Mouse (Mus musculus) stomach, embryonic 16.5 days (tissue): ENCODE measurements around the gene D8Ertd738e. TPM values are rescaled to one million over a fixed set of nuclear protein-coding genes. Genes with fewer than 3 reads are reported as not detected.

ENCODE experiments used
- ATAC-seq: fragments of 200-750 bp; cut with Nextera tagmentation; 2 replicates; pipeline ENCODE4 v1.8.0; 2017; ENCODE audit warnings: moderate number of reproducible peaks, moderate TSS enrichment; ENCODE audit not compliant: insufficient read depth, low FRiP score
- H3K27ac ChIP-seq: fragments of 300-500 bp; sonication (generic); 2 replicates; pipeline ENCODE4 v1.5.1; 2014; ENCODE audit warnings: low read length
- H3K27me3 ChIP-seq: fragments of 300-500 bp; sonication (generic); 2 replicates; pipeline ENCODE4 v1.6.1; 2014; ENCODE audit warnings: low read length, control low read depth, mixed read lengths; ENCODE audit not compliant: control insufficient read depth, insufficient read depth
- H3K36me3 ChIP-seq: fragments of 300-500 bp; sonication (generic); 2 replicates; pipeline ENCODE4 v1.6.1; 2014; ENCODE audit warnings: low read length; ENCODE audit not compliant: control insufficient read depth, insufficient read depth
- H3K4me1 ChIP-seq: fragments of 300-500 bp; sonication (generic); 2 replicates; pipeline ENCODE4 v1.6.1; 2014; ENCODE audit warnings: low read length, control low read depth, mixed read lengths; ENCODE audit not compliant: control insufficient read depth, insufficient read depth
- H3K4me2 ChIP-seq: fragments of 300-500 bp; sonication (generic); 2 replicates; pipeline ENCODE4 v1.6.1; 2014; ENCODE audit warnings: low read depth, low read length, mixed read lengths
- H3K4me3 ChIP-seq: fragments of 300-500 bp; sonication (generic); replicated peaks from 2 replicates; pipeline ENCODE4 v1.5.1; 2014; ENCODE audit warnings: mild to moderate bottlenecking, low read length
- H3K9ac ChIP-seq: fragments of 300-500 bp; sonication (generic); 2 replicates; pipeline ENCODE4 v1.6.1; 2014; ENCODE audit warnings: low read length
- H3K9me3 ChIP-seq: fragments of 300-500 bp; sonication (generic); replicated peaks from 2 replicates; pipeline ENCODE4 v1.6.1; 2016; ENCODE audit warnings: low read length, control low read depth; ENCODE audit not compliant: control insufficient read depth
- WGBS: fragments of 180-500 bp; shearing (Covaris S2); extraction: QIAGEN DNeasy Blood & Tissue Kit; methylation state at CpG from one replicate; pipeline ENCODE4 v1.1.7; 2014; 5-methylcytosine and 5-hydroxymethylcytosine counted together
- polyA plus RNA-seq: library from polyadenylated mRNA; unstranded; fragments of >200 nt; fragmentation: Nextera tagmentation; extraction: Ambion mirVana; gene quantifications from 2 replicates; pipeline ENCODE4 v1.2.1, GENCODE M21; 2015

Gene D8Ertd738e
- polyA plus RNA-seq, 1 experiment from 2014 or later = 289 TPM

DNA sequence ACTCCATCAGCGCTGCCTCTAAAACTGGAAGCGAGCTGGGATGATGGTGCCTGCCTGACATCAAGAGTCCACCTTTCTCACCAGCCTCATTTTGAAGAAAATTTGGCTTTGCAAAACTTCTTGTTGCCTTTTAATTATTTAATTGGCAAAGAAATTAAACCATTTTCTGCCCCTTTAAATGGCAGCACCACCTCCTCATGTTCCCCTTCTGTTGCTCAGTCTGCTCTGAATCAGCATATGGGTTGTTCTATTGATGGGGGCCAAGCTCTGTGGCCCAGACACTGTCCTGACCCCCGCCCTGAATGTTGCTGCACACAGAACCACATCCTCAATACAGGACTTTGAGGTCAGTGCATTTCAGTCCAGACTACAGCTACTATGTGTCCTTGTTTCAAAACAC, 24.4 kb upstream of the D8Ertd738e start:
- Histone ChIP-seq H3K36me3 (no peaks in the 10 kb centered on the region), H3K27me3 (no peaks in the 10 kb centered on the region), H3K4me1 (0 out of 2 replicates have a peak, but pooled peaks cover 6% of the 10 kb centered on the region), H3K9me3 (no peaks in the 10 kb centered on the region), H3K4me3 (no peak overlapping the region), H3K9ac (no peak overlapping the region), H3K27ac (no peak overlapping the region), H3K4me2 (no peak overlapping the region)
- no peak for ATAC-seq
- WGBS = 78% methylated on average over 3 of the region's 3 CpGs

DNA sequence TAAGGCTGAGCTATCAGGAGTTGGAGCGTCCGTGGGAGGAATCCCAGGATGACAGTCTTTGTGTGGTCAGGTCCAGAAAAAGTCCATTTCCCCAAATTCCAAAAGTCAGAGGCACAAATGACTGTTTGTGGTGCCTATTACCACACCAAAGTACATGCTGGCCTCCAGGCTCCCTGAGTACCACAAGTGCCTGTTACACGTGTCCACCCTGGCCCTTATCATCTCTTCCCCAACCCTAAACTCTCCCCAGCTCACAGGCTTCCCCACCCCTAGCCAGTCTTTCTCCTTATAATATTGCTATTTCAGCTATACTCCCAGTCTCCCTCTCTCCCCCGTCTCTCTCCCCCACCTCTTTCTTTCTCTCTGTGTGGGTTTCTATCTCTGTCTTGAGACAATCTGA, 22.8 kb upstream of the D8Ertd738e start:
- Histone ChIP-seq H3K4me3 (no peak overlapping the region), H3K27me3 (no peaks in the 10 kb centered on the region), H3K27ac (no peak overlapping the region), H3K4me1 (0 out of 2 replicates have a peak, but pooled peaks cover 6% of the 10 kb centered on the region), H3K36me3 (no peaks in the 10 kb centered on the region), H3K9ac (no peak overlapping the region), H3K9me3 (no peaks in the 10 kb centered on the region), H3K4me2 (no peak overlapping the region)
- WGBS = 81% methylated on average over 4 of the region's 4 CpGs
- no peak for ATAC-seq

DNA sequence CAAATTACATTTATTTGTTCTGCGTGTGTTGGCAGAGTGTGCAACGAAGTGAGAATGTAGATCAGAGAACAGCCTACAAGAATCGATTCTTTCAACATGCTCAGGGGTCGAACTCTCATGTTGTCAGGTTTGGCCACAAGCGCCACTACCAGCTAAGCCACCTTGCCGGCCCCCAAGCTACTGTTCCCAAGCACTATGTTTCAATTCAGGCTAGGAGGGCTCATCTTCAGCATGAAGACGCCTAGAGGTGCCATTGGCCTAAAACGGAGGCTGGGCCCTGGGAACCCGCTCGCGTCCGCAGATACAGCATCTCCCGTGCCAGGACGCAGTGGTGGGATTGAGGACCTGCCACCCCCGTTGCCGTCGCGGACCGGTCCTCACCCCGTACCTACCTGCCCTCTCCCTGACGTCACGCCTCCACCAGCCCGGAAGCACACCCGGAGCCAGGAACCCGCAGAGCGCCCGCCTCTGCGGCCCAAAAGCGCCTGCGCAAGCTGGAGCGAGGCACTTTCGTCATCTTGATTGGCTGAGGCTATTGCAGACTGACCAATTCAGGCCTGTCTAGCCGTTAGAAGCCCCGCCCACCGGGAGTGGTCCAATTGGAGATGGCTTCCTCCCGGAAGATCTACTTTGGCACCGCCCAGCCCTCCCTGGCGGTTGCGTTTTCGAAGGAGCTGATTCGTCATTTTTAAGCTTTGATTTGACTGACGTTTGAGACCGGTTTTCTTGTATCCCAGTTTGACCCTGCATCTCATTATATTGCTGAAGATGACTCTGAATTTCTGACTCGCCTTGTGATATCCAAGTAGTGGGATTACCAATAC, 20.6 kb upstream of the D8Ertd738e start, which contains the start of gene Ccdc130:
Gene Ccdc130 (minus strand): TSS at position 431 of the 824 bp plus-strand sequence.
- Histone ChIP-seq H3K9me3 (no peaks in the 10 kb centered on the region), H3K27ac (peak within 1 kb of the TSS; percentile 39; the same call in 1 of the 2 replicates), H3K4me2 (peak within 1 kb of the TSS; percentile 77), H3K9ac (peak within 1 kb of the TSS; percentile 70), H3K27me3 (no peaks in the 10 kb centered on the region), H3K4me3 (peak within 1 kb of the TSS; percentile 58), H3K4me1 (0 out of 2 replicates have a peak, but pooled peaks cover 6% of the 10 kb centered on the region), H3K36me3 (peaks cover 4% of the 10 kb centered on the region; the same call in 1 of the 2 replicates)
- peak; percentile 100 for ATAC-seq
- 1% methylated on average over 44 of the region's 44 CpGs for WGBS

DNA sequence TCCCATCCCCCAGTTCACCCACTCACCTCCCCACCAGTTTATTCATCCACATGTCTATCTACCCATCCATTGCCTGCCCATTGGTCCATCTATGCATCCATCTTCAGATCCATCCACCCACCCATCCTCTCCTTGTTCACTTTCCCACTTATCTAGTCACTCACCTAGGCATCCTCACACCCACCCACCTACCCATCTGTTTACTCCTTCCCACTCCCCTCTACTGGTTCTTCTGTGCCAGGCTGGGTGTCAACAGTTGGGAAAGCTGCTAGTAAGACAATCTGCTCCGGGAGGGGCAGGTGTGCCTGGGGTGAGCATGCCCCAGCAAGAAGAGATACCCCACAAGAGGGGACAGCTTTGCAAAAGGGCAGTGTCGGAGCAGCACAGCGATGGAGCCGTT, 11.6 kb upstream of the D8Ertd738e start:
- no peak overlapping the region for H3K27ac ChIP-seq
- no peak overlapping the region for H3K4me3 ChIP-seq
- peaks cover 26% of the 10 kb centered on the region for H3K36me3 ChIP-seq
- WGBS = 92% methylated on average over 4 of the region's 4 CpGs
- no peaks in the 10 kb centered on the region for H3K9me3 ChIP-seq
- H3K9ac ChIP-seq = no peak overlapping the region
- H3K27me3 ChIP-seq = no peaks in the 10 kb centered on the region
- H3K4me2 ChIP-seq = no peak overlapping the region
- no peak for ATAC-seq
- peaks cover 13% of the 10 kb centered on the region for H3K4me1 ChIP-seq

DNA sequence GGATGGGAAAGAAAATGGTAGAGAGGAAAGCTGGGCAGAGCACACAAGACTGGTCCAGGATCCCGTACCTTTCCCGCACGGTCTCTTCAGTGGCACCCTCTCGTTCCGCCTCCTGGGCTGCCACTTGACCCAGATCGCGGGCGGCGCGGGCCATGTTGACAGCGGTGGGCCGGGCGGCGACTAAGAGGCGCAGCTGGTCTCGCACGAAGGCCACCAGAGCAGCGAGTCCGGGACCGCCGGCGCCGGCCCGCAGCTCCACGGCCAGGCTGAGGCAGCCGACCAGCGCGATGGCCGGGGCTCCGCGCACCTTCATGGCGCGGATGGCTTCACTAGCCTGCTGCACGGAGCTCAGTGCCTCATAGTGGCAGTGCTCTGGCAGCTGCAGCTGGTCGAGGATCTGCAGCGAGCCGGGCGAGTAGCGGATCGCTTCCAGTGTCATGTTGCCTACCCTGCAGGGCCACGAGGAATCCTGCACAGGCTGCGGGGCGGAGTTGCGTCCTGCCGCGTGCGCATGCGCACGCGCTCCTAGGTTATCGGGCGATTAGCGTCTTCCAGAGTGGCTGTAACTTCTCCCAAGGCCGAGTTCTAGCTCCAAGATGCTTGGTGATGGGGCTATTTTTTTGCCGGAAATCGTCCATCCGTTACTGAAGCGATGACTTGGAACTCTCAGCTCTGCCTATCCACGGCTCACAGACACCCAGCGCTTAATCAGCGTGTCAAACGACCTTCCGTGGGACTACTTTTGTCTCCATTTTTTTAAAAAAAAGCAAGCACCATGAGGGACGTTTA, 7.5 kb upstream of the D8Ertd738e start, which contains the start of gene Mri1:
Gene Mri1 (minus strand): TSS at position 505 of the 789 bp plus-strand sequence.
- Histone ChIP-seq H3K36me3 (peaks cover 19% of the 10 kb centered on the region; the same call in 1 of the 2 replicates), H3K4me2 (peak within 1 kb of the TSS; percentile 87), H3K4me1 (peaks cover 17% of the 10 kb centered on the region), H3K9me3 (no peaks in the 10 kb centered on the region), H3K4me3 (peak within 1 kb of the TSS; percentile 73), H3K27me3 (no peaks in the 10 kb centered on the region), H3K27ac (peak within 1 kb of the TSS; percentile 92), H3K9ac (peak within 1 kb of the TSS; percentile 86)
- WGBS = under 1% methylated on average over 64 of the region's 64 CpGs
- ATAC-seq = peak; percentile 84

DNA sequence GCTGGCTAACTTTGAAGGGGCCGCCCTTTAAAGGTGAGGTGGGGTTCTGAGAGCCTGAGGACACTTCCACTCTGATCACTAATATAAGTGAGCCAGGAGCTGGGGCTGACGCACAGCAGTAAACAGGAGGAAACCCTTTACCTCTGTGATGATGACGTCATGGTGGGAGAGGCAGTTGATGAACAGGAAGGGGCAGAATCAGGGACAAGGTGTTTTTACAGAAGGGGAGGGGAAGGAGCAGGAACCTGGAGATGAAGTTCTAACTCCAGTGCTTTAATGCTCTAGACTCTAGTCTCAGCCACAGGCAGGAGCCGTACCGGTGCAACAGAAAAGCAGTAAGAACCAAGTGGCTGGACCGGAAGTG, 6.9 kb upstream of the D8Ertd738e start:
- Histone ChIP-seq H3K27me3 (no peaks in the 10 kb centered on the region), H3K4me2 (peak overlapping the region; percentile 87), H3K36me3 (peaks cover 21% of the 10 kb centered on the region; the same call in 1 of the 2 replicates), H3K9me3 (no peaks in the 10 kb centered on the region), H3K27ac (peak overlapping the region; percentile 92), H3K4me3 (peak overlapping the region; percentile 73), H3K4me1 (peaks cover 17% of the 10 kb centered on the region), H3K9ac (peak overlapping the region; percentile 86)
- WGBS = 11% methylated on average over 6 of the region's 6 CpGs
- ATAC-seq = peak; percentile 65; the same call in 1 of the 2 replicates

DNA sequence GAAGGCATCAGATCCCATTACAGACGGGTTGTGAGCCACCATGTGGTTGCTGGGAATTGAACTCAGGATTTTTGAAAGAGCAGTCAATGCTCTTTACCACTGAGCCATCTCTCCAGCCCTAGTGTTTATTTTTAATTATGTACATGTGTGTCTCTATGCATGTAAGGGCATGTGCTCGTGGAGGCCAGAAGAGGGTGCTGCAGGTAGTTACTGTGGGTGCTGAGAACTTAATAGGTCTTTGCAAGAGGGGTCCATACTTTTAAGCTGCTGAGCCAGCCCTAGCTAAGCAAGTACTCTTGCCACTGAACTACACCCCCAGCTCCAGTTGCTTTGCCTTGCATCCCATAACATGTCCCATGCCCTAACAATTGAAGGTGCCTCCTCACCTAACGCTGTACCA, 6.3 kb upstream of the D8Ertd738e start:
- WGBS = 76% methylated on average over 3 of the region's 3 CpGs
- Histone ChIP-seq H3K36me3 (peaks cover 26% of the 10 kb centered on the region; the same call in 1 of the 2 replicates), H3K9ac (peak overlapping the region; percentile 86; the same call in 1 of the 2 replicates), H3K27ac (peak overlapping the region; percentile 92), H3K4me2 (peak overlapping the region; percentile 87), H3K9me3 (no peaks in the 10 kb centered on the region), H3K27me3 (no peaks in the 10 kb centered on the region), H3K4me3 (peak overlapping the region; percentile 73), H3K4me1 (peaks cover 17% of the 10 kb centered on the region)
- no peak for ATAC-seq

DNA sequence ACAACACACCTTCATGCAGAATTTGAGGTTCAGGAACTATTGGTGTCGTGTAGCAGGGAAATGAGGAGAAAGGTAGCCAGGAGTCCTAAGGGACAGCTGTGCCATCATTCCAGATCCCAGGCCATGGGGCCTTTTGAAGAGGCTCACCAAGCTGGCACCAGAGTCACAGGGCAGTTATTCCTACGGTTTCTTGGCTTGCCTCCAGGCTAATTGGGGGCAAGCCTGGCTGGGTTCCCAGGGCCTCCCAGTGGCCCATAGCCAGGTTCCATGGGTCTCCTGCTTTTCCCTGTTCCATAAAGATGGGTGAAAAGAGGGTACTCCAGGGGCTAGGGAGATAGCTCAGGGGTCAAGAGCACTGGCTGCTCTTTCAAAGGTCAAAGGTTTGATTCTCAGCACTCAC, 7.7 kb downstream of the D8Ertd738e start:
- H3K4me1 ChIP-seq = no peaks in the 10 kb centered on the region
- H3K9ac ChIP-seq = no peak overlapping the region
- no peaks in the 10 kb centered on the region for H3K9me3 ChIP-seq
- no peak overlapping the region for H3K4me3 ChIP-seq
- ATAC-seq = no peak
- peaks cover 9% of the 10 kb centered on the region for H3K36me3 ChIP-seq
- no peak overlapping the region for H3K27ac ChIP-seq
- 65% methylated on average over 2 of the region's 2 CpGs for WGBS
- H3K4me2 ChIP-seq = no peak overlapping the region
- H3K27me3 ChIP-seq = no peaks in the 10 kb centered on the region
